Mouse (Mus musculus) C2C12 (cell line): ENCODE results near the gene Pdzrn3.

Experiments used
- CTCF ChIP-seq: IDR thresholded peaks from one replicate; pipeline ENCODE4 v1.5.1; 2011; ENCODE audit not compliant: control insufficient read depth, insufficient read depth, insufficient read length
- MYOG ChIP-seq: IDR thresholded peaks from one replicate; pipeline ENCODE4 v1.6.1; 2011; ENCODE audit not compliant: control insufficient read depth, insufficient read length; ENCODE audit errors: extremely low read depth

- TF ChIP-seq CTCF: no peak
- no peak for TF ChIP-seq MYOG
These were observed 375 bp upstream of the Pdzrn3 start for GRCm38 (mm10) chr6:101377935-101378609.
